In genomic region chr7:36066725-36067124, GRCm38 (mm10) we compare ENCODE assay signal across 35 mouse cellular contexts.
"Had no signal": no experiment of that assay in that cellular context is flagged by ENCODE, and none has a peak within 500 bp of the region (broad histone marks: within the 10 kb centered on the region; RNA-seq: fewer than 3 reads in every experiment).

No protein-coding gene starts in this region.

- H3K27me3 ChIP-seq: heart, embryonic 15.5 days; hindbrain, embryonic 15.5 days; intestine, embryonic 15.5 days had no signal

- H3K9ac ChIP-seq: heart, embryonic 12.5 days; heart, embryonic 13.5 days; heart, embryonic 15.5 days; hindbrain, embryonic 13.5 days; hindbrain, embryonic 14.5 days; hindbrain, embryonic 15.5 days; intestine, embryonic 15.5 days; kidney, embryonic 15.5 days had no signal

- ATAC-seq: hindbrain, embryonic 16.5 days; hindbrain, postnatal 0 days; inflammation-experienced regulatory T-cells, adult 6 months; intestine, embryonic 15.5 days; intestine, embryonic 16.5 days; intestine, postnatal 0 days had no signal

- H3K4me2 ChIP-seq: heart, embryonic 11.5 days; heart, embryonic 12.5 days; heart, embryonic 13.5 days; heart, embryonic 15.5 days; hindbrain, embryonic 13.5 days; hindbrain, embryonic 14.5 days; hindbrain, embryonic 15.5 days; intestine, embryonic 15.5 days; kidney, embryonic 15.5 days had no signal

- H3K27ac ChIP-seq: heart, adult 2 months; heart, embryonic 10.5 days; heart, embryonic 13.5 days; heart, embryonic 15.5 days; hindbrain, embryonic 13.5 days; hindbrain, embryonic 14.5 days; hindbrain, embryonic 15.5 days; hindbrain, postnatal 0 days; intestine, embryonic 15.5 days; kidney, embryonic 15.5 days; kidney, postnatal 0 days; layer of hippocampus, adult 2 months had no signal

- H3K36me3 ChIP-seq: heart, embryonic 10.5 days; heart, embryonic 12.5 days; heart, embryonic 13.5 days; heart, embryonic 15.5 days; hindbrain, embryonic 13.5 days; hindbrain, embryonic 15.5 days; intestine, embryonic 15.5 days; kidney, embryonic 15.5 days had no signal

- H3K4me3 ChIP-seq: heart, adult 2 months; heart, embryonic 10.5 days; heart, embryonic 12.5 days; heart, embryonic 13.5 days; heart, embryonic 15.5 days; hindbrain, embryonic 13.5 days; hindbrain, embryonic 15.5 days; intestine, embryonic 15.5 days; kidney, embryonic 15.5 days; layer of hippocampus, adult 2 months had no signal

- H3K9me3 ChIP-seq: heart, embryonic 10.5 days; heart, embryonic 12.5 days; heart, embryonic 13.5 days; heart, embryonic 15.5 days; hindbrain, embryonic 13.5 days; hindbrain, embryonic 15.5 days; intestine, embryonic 15.5 days; kidney, embryonic 15.5 days had no signal

- DNase-seq: heart, adult 18-20 months; heart, adult 2 months; heart, postnatal 10 days; heart, postnatal 14 days; heart, postnatal 36 days; heart, postnatal 4 days; kidney, adult 11 months; kidney, adult 18-20 months; kidney, adult 2 months; kidney, adult 8-10 months; kidney, adult 9 months; kidney, postnatal 10 days; kidney, postnatal 14 days; kidney, postnatal 25 days; kidney, postnatal 36 days; kidney, postnatal 4 days; layer of hippocampus, adult 9-11 months; layer of hippocampus, postnatal 36 days had no signal

- H3K4me1 ChIP-seq: heart, embryonic 12.5 days; intestine, embryonic 15.5 days; kidney, embryonic 15.5 days had no signal
